Mouse (Mus musculus): ENCODE measurements around the gene Stpg4. TPM values are rescaled to one million over a fixed set of nuclear protein-coding genes. Genes with fewer than 3 reads are reported as not detected.
A peak's percentile ranks its signal among the peaks of the same experiment; 100 is the strongest.

The Stpg4 gene
- polyA plus RNA-seq, 1 experiment from 2014 or later = not detected

GRCm38 (mm10) chr17:87378354-87379159 lies 49.0 kb downstream of the Stpg4 start:
- Histone ChIP-seq H3K4me1 (replicated peaks; ENCODE audit: control insufficient read depth, insufficient read depth, low read length) (peaks cover 15% of the 10 kb centered on the region), H3K4me3 (ENCODE audit: low read depth, low read length) (no peak overlapping the region), H3K9me3 (ENCODE audit: control insufficient read depth, low read length) (no peaks in the 10 kb centered on the region), H3K36me3 (ENCODE audit: control insufficient read depth, insufficient read depth, low read length) (no peaks in the 10 kb centered on the region), H3K27me3 (ENCODE audit: control insufficient read depth, insufficient read depth, low read length) (no peaks in the 10 kb centered on the region), H3K9ac (ENCODE audit: low read depth, low read length) (no peak overlapping the region), H3K4me2 (replicated peaks; ENCODE audit: low read depth, low read length) (no peak overlapping the region), H3K27ac (ENCODE audit: low read depth, low read length) (peak overlapping the region; percentile 58)
- WGBS = 56% methylated on average over 16 of the region's 16 CpGs
- DNase-seq (ENCODE audit: low spot score) (peak; percentile 64), ATAC-seq (ENCODE audit: low FRiP score) (peak; percentile 61)

GRCm38 (mm10) chr17:87377536-87377935 lies 50.0 kb downstream of the Stpg4 start:
- Histone ChIP-seq H3K36me3 (ENCODE audit: control insufficient read depth, insufficient read depth, low read length) (no peaks in the 10 kb centered on the region), H3K4me3 (ENCODE audit: low read depth, low read length) (no peak overlapping the region), H3K9ac (ENCODE audit: low read depth, low read length) (no peak overlapping the region), H3K4me1 (replicated peaks; ENCODE audit: control insufficient read depth, insufficient read depth, low read length) (peaks cover 15% of the 10 kb centered on the region), H3K4me2 (replicated peaks; ENCODE audit: low read depth, low read length) (no peak overlapping the region), H3K27ac (ENCODE audit: low read depth, low read length) (no peak overlapping the region), H3K9me3 (ENCODE audit: control insufficient read depth, low read length) (no peaks in the 10 kb centered on the region), H3K27me3 (ENCODE audit: control insufficient read depth, insufficient read depth, low read length) (no peaks in the 10 kb centered on the region)
- 51% methylated on average over 6 of the region's 6 CpGs for WGBS
- DNase-seq (ENCODE audit: low spot score) = no peak
- ATAC-seq (ENCODE audit: low FRiP score) = no peak

- ATAC-seq (ENCODE audit: low FRiP score) = peak; percentile 4; the same call in 1 of the 2 replicates
- Histone ChIP-seq H3K9me3 (ENCODE audit: control insufficient read depth, low read length) (no peaks in the 10 kb centered on the region), H3K4me2 (replicated peaks; ENCODE audit: low read depth, low read length) (no peak overlapping the region), H3K27me3 (ENCODE audit: control insufficient read depth, insufficient read depth, low read length) (no peaks in the 10 kb centered on the region), H3K36me3 (ENCODE audit: control insufficient read depth, insufficient read depth, low read length) (no peaks in the 10 kb centered on the region), H3K27ac (ENCODE audit: low read depth, low read length) (no peak overlapping the region), H3K4me3 (ENCODE audit: low read depth, low read length) (no peak overlapping the region), H3K4me1 (replicated peaks; ENCODE audit: control insufficient read depth, insufficient read depth, low read length) (peaks cover 15% of the 10 kb centered on the region), H3K9ac (ENCODE audit: low read depth, low read length) (no peak overlapping the region)
- no peak for DNase-seq (ENCODE audit: low spot score)
- WGBS = 71% methylated on average over 6 of the region's 6 CpGs
Observed at GRCm38 (mm10) chr17:87376831-87377471, 50.6 kb downstream of the Stpg4 start.

- H3K4me3 ChIP-seq (ENCODE audit: low read depth, low read length) = no peak overlapping the region
- no peak overlapping the region for H3K4me2 ChIP-seq (replicated peaks; ENCODE audit: low read depth, low read length)
- no peak overlapping the region for H3K9ac ChIP-seq (ENCODE audit: low read depth, low read length)
- peaks cover 15% of the 10 kb centered on the region for H3K4me1 ChIP-seq (replicated peaks; ENCODE audit: control insufficient read depth, insufficient read depth, low read length)
- no peaks in the 10 kb centered on the region for H3K27me3 ChIP-seq (ENCODE audit: control insufficient read depth, insufficient read depth, low read length)
- no peak for ATAC-seq (ENCODE audit: low FRiP score)
- H3K36me3 ChIP-seq (ENCODE audit: control insufficient read depth, insufficient read depth, low read length) = no peaks in the 10 kb centered on the region
- 60% methylated on average over 10 of the region's 10 CpGs for WGBS
- DNase-seq (ENCODE audit: low spot score) = no peak
- H3K9me3 ChIP-seq (ENCODE audit: control insufficient read depth, low read length) = no peaks in the 10 kb centered on the region
- no peak overlapping the region for H3K27ac ChIP-seq (ENCODE audit: low read depth, low read length)
Observed at GRCm38 (mm10) chr17:87375941-87376511, 51.5 kb downstream of the Stpg4 start.

- H3K9ac ChIP-seq (ENCODE audit: low read depth, low read length) = no peak overlapping the region
- H3K36me3 ChIP-seq (ENCODE audit: control insufficient read depth, insufficient read depth, low read length) = no peaks in the 10 kb centered on the region
- H3K4me3 ChIP-seq (ENCODE audit: low read depth, low read length) = no peak overlapping the region
- H3K9me3 ChIP-seq (ENCODE audit: control insufficient read depth, low read length) = no peaks in the 10 kb centered on the region
- peaks cover 4% of the 10 kb centered on the region for H3K4me1 ChIP-seq (replicated peaks; ENCODE audit: control insufficient read depth, insufficient read depth, low read length)
- H3K27me3 ChIP-seq (ENCODE audit: control insufficient read depth, insufficient read depth, low read length) = no peaks in the 10 kb centered on the region
- H3K27ac ChIP-seq (ENCODE audit: low read depth, low read length) = no peak overlapping the region
- ATAC-seq (ENCODE audit: low FRiP score) (no peak), DNase-seq (ENCODE audit: low spot score) (no peak)
- no peak overlapping the region for H3K4me2 ChIP-seq (replicated peaks; ENCODE audit: low read depth, low read length)
- WGBS = 89% methylated on average over 9 of the region's 9 CpGs
Observed at GRCm38 (mm10) chr17:87373327-87373726, 54.2 kb downstream of the Stpg4 start.

- DNase-seq (ENCODE audit: low spot score) (no peak), ATAC-seq (ENCODE audit: low FRiP score) (no peak)
- H3K4me3 ChIP-seq (ENCODE audit: low read depth, low read length) = no peak overlapping the region
- no peaks in the 10 kb centered on the region for H3K27me3 ChIP-seq (ENCODE audit: control insufficient read depth, insufficient read depth, low read length)
- WGBS = 78% methylated on average over 7 of the region's 7 CpGs
- no peak overlapping the region for H3K4me2 ChIP-seq (replicated peaks; ENCODE audit: low read depth, low read length)
- H3K27ac ChIP-seq (ENCODE audit: low read depth, low read length) = no peak overlapping the region
- no peaks in the 10 kb centered on the region for H3K9me3 ChIP-seq (ENCODE audit: control insufficient read depth, low read length)
- H3K9ac ChIP-seq (ENCODE audit: low read depth, low read length) = no peak overlapping the region
- H3K4me1 ChIP-seq (replicated peaks; ENCODE audit: control insufficient read depth, insufficient read depth, low read length) = no peaks in the 10 kb centered on the region; the same call in 1 of the 2 replicates
- no peaks in the 10 kb centered on the region for H3K36me3 ChIP-seq (ENCODE audit: control insufficient read depth, insufficient read depth, low read length)
Observed at GRCm38 (mm10) chr17:87372189-87372588, 55.4 kb downstream of the Stpg4 start.

- ATAC-seq (ENCODE audit: low FRiP score) (no peak), DNase-seq (ENCODE audit: low spot score) (no peak)
- Histone ChIP-seq H3K36me3 (ENCODE audit: control insufficient read depth, insufficient read depth, low read length) (no peaks in the 10 kb centered on the region), H3K9ac (ENCODE audit: low read depth, low read length) (no peak overlapping the region), H3K27me3 (ENCODE audit: control insufficient read depth, insufficient read depth, low read length) (no peaks in the 10 kb centered on the region), H3K4me1 (replicated peaks; ENCODE audit: control insufficient read depth, insufficient read depth, low read length) (0 out of 2 replicates have a peak, but pooled peaks cover 2% of the 10 kb centered on the region), H3K9me3 (ENCODE audit: control insufficient read depth, low read length) (no peaks in the 10 kb centered on the region), H3K4me3 (ENCODE audit: low read depth, low read length) (no peak overlapping the region), H3K27ac (ENCODE audit: low read depth, low read length) (no peak overlapping the region), H3K4me2 (replicated peaks; ENCODE audit: low read depth, low read length) (no peak overlapping the region)
- WGBS = 78% methylated on average over 18 of the region's 18 CpGs
Observed at GRCm38 (mm10) chr17:87369270-87369759, 58.2 kb downstream of the Stpg4 start.

- 0 out of 2 replicates have a peak, but pooled peaks cover 2% of the 10 kb centered on the region for H3K4me1 ChIP-seq (replicated peaks; ENCODE audit: control insufficient read depth, insufficient read depth, low read length)
- no peak overlapping the region for H3K4me2 ChIP-seq (replicated peaks; ENCODE audit: low read depth, low read length)
- ATAC-seq (ENCODE audit: low FRiP score) (no peak), DNase-seq (ENCODE audit: low spot score) (no peak)
- H3K27ac ChIP-seq (ENCODE audit: low read depth, low read length) = no peak overlapping the region
- H3K36me3 ChIP-seq (ENCODE audit: control insufficient read depth, insufficient read depth, low read length) = no peaks in the 10 kb centered on the region
- no peak overlapping the region for H3K9ac ChIP-seq (ENCODE audit: low read depth, low read length)
- no peak overlapping the region for H3K4me3 ChIP-seq (ENCODE audit: low read depth, low read length)
- H3K9me3 ChIP-seq (ENCODE audit: control insufficient read depth, low read length) = no peaks in the 10 kb centered on the region
- WGBS = 89% methylated on average over 10 of the region's 10 CpGs
- H3K27me3 ChIP-seq (ENCODE audit: control insufficient read depth, insufficient read depth, low read length) = no peaks in the 10 kb centered on the region
Observed at GRCm38 (mm10) chr17:87368481-87368880, 59.1 kb downstream of the Stpg4 start.

Measured in hindbrain, embryonic 11.5 days (tissue).